Mouse (Mus musculus) urinary bladder, adult 2 months (tissue): Measurements from ENCODE around the gene Parva. TPM values are rescaled to one million over a fixed set of nuclear protein-coding genes. Genes with fewer than 3 reads are reported as not detected.

Source experiments
- DNase-seq: peaks from one replicate; pipeline ENCODE4 v3.0.0; 2022; ENCODE audit warnings: low spot score
- polyA plus RNA-seq: library from polyadenylated mRNA; depleted of rRNA; stranded (reverse); fragments of >200 nt; gene quantifications from 2 replicates; pipeline ENCODE4 v1.2.3, GENCODE M21; 2012

Parva gene
- polyA plus RNA-seq, 1 experiment, result 140 TPM

DNA sequence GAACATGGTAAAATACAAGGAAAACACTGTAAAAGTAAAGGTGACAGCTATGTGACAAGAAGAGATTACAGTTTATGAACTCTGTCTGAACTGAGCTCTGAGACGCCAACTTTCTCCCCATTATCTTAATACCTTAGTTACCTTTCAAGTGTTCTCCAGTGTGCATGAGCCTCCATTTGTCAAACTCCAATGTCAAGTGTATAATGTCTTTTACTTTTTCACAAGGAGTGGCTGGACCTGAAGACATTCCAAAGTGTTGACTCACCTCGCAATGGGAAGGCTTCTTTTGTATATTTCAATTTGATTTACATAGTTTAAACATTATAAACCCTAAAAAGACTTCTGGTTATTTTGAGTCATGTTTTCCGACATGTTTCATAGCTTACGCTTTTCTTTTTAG is 3.9 kb upstream of the Parva start:
- no peak for DNase-seq

DNA sequence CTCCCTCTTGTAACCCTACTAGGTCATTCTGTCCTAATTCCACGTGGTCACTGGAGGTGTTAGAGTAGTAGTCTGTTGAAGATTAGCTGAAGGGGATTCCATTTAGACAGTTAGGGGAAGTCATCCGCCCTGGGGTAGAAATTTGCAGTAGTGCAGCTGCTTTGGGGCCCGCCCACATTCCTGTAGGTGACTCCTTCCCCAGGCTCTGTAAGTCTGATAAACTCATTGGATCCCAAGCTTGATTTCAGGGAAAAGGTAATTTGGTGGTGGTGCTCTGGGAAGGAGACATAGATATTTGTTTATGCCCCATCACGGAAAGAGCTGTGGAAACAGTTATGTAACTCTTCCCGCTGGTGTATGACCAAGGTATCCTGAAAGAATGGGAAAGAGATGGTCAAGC is 494 bp upstream of the Parva start:
- no peak for DNase-seq

- peak; percentile 84 for DNase-seq
Observed at GRCm38 (mm10) chr7:112428158-112428535, 842 bp downstream of the Parva start.

GRCm38 (mm10) chr7:112439846-112440245 is 12.5 kb downstream of the Parva start:
- DNase-seq, result no peak

DNA sequence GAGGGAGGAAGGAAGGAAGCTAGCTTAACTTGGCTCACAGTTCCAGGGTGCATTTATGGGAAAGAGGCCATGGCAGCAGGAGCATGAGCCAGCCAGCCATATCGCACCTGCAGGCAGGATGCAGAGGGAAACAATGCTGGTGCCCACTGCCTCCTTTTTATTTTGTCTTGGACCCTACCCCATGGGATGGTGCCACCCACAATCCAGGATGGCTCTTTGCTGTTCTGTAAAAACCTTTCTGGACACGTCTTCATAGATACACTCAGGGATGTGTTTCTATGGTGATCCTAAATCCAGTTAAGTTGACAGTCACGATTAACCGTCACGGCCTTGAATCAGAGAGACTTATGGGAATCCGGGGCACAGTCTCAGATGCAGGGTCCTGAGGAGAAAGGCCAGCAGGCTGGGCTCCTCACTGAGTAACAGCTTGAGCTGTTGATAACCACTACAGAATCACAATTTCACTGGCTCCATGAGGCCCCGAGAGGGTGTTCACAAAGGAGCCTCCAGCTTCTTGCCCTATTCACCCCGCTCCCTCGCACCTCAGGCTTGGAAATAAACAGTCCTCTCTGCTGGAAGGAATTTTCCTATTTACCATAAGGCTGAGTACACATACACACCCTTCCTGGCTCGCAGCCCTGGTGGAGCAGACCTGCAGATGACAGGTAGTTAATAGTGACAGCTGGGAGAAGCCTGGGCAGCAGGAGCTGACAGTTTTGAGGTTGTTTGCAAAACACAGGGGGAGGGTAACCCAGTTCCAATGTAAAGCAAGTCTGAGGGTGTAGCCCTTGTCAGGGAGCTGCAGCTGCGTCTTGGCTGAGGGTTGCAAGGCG is 17.1 kb downstream of the Parva start:
- no peak for DNase-seq

- no peak for DNase-seq
Observed at GRCm38 (mm10) chr7:112444985-112445367, 17.7 kb downstream of the Parva start.

DNA sequence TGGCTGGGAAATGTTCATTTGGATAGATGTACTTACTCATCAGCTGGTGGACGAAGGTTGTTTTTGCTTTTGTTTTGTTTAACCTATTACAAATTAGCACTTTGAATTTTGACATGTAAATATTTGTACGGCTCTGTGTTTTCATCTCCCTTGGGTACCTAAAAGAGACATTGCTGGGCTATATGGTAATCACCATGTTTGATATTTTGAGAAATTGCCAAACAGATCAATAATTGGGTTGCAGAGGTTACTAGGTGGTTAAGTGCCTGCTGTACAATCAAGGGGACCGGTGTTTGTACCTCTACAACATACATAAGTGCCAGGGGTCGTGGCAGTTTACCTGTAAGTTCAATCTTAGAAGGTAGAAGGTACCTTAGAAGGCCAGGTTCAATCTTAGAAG is 19.2 kb downstream of the Parva start:
- no peak for DNase-seq

- DNase-seq, result no peak
Observed at GRCm38 (mm10) chr7:112449954-112450700, 22.8 kb downstream of the Parva start.

DNA sequence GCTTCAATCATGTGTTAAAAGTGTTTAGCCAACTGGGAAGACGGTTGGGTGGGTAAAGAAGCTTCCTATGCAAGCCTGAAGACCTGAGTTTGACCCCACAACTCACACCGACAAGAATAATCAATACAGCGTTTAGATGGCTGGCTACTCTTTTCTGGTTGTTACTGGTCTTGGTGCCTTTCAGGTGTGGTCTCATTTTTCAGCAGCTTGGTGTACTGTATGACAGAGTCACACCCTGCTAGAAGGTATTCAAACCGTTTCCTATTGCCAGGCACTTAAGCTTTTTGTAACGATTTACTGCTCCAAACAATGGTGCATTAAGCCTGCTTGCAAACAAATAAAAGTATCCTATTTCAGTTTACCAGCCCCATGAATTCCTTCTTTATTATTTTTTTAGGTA is 25.2 kb downstream of the Parva start:
- DNase-seq, result no peak

DNA sequence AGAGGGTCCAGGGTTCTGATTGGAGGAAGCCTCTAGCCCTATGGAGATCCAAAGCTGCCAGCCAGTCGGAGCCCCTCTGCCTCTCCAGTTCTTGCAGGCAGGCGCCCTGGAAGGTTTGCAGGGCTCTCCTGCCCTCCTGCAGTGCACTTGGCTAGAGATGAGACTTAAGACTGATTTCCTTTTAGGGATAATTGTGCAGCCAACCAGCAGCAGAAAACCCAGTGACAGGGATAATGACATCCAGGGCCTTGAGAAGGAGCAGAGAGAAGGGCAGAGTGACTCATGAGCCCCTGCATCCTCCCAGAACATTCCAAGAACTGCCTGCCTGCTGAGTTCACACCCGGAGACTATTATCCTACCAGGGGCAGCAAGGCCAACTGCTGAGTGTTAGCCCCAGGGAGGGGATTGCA is 26.5 kb downstream of the Parva start:
- DNase-seq, result no peak

- no peak for DNase-seq
Observed at GRCm38 (mm10) chr7:112454380-112454779, 27.1 kb downstream of the Parva start.

- no peak for DNase-seq
Observed at GRCm38 (mm10) chr7:112454951-112455350, 27.6 kb downstream of the Parva start.

DNA sequence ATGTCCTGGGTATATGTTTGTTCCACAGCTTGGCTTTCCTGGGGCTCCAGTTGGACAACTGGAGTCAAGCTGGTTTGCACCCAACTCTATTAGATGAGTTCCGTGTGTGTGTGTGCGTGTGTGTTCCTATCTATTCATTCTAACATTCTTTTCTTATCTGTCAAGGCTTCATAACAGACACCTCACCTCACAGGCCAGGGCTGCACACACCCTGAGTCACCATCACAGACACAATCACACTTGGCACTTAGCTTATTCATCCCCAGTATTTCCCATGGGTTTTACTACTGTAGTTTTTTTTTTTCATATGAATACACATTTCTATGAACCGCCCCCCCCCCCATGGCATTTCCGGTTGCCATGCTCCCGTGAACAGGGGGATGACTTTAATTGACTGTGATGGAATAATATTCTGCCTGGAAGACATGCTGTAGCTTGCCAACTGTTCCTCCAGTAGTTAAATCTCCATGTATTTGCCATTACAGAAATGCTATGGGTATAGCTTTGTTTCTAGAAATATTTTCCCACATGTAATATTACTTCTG is 28.3 kb downstream of the Parva start:
- no peak for DNase-seq

DNA sequence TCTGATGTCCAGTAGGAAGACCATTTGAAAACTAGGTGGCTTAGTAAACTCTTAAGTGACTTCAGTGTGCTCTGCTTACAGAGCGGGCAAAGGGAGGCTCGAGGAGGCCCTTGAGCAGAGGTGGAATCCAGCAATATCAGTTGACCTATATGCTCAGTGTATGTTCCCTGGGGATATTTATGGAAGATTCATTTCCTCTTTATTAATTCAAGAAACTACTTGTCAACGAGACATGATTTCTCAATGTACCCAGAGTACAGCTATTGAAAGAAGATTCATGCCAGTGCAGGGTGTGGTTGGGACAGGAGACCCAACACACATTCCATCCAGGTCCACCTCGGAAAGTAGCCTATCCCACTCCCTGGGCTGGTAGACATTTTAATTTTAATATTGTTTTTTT is 30.1 kb downstream of the Parva start:
- DNase-seq, result no peak

DNA sequence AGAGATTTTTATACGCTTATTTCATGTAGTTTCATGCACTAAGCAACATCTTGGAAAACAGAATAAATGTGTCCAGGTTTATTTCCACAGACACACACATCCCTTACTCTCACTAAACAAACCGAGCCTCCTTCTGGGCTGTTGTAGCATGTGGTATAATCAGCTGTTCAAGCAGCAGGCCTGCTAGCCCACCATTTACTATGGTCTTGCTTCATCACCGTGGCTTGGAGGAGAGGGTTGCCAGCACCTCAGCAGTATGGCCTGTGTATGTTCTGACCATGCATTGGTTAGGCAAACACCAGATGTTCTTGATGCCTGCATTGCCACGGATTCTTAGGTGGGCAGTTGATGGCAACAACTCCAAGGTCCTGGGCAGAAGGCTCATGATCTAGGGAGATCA is 30.6 kb downstream of the Parva start:
- DNase-seq, result no peak

DNA sequence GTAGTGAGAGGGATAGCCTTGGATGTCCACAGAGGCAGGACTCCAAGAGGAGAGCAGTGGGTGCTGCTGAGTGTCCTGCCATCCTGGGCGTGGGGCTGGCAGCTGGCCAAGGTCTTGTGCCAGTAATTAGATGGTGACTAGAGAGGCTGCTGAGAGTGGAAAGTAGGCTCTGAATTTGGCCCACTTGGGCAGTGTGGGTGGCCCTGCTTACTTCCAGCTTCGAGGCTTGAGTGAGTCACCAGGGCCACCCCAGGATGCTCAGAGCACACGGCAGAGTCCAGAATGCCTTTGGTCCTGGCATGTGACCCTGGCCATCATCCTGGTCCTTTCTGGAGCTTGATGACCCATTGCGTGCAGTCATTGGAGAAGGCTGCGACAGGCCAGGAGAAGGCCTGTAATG is 31.1 kb downstream of the Parva start:
- DNase-seq, result no peak

DNA sequence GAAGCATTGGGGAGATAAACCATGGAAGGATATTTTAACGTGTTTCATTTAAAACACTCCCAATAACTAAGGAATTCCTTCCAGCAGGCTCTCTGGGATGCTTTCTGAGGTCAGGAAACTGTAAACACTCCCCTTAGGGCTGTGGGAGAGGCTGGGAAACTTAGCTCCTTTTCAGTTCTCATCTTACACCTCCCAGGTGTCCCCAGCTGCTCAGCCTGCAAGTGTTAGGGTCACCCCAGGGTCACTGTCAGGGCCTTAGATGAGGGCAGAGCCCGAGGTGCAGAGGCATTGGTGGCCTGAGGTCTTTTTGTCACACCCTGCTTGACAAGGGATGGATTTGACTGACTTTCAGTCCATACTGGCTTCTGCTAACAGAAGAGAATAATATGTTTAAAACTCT is 35.8 kb downstream of the Parva start:
- DNase-seq, result no peak

- DNase-seq, result no peak
Observed at GRCm38 (mm10) chr7:112465920-112466319, 38.6 kb downstream of the Parva start.

DNA sequence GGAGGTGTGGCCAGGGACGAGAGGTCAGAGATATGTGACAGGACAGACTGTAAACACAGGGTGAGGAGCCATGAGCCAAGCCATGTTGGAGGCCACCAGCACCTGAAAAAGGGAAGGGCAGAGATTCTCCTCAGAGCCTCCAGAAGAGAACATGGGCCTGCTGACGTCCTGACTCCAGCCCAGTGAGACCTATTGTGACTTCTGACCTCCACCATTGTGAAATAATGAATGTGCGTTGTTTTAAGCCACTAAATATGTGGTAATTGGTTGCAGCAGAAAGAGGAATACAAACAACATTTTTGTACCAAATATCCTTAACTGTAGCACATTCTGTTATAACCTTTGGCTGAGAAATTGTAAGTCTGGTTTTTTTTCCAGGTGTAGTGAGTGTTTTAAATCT is 39.5 kb downstream of the Parva start:
- no peak for DNase-seq

- DNase-seq, result peak; percentile 64
Observed at GRCm38 (mm10) chr7:112467687-112468111, 40.4 kb downstream of the Parva start.

DNA sequence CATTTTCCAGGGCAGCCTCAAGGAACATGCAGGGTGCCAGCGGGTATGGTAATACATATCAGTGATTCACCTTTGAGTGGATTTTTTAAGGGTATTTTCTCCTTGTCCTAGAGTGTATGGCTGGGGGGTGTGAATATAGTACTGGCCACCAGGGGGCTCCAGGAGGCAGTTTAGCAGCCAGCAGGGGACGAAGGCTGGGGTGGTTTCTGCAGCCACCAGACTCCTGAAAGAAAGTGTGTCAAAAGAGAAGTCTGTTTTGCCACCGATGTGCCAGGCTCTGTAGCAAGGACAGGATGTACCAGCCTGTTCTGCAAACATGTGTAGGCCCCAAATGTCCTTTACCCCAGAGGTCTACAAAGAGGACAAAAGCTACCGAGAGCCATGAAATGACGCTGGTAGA is 42.5 kb downstream of the Parva start:
- peak; percentile 67 for DNase-seq

DNA sequence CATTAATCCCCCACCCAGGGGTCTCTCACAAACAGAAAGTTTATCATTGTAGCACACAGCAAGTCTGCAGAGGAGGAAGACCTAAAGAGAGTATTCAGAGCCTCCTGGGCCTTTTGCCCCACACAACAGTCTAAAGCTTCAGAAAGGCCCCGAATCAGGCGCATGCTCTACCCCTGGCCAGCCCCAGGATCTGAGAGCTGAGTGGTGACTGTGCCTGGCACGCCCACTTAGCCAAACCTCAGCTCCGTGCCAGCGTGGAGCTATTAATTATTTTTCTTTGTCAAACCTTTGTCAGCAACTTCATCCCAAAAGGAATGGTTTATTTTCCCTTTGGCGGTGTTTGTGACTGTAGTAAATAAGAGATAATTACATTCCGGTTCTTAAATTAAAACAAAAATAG is 44.0 kb downstream of the Parva start:
- DNase-seq, result no peak
